Mouse (Mus musculus) erythroblast, embryonic 14.5 days (primary cell): Measurements from ENCODE around the gene Tsc2. TPM values are rescaled to one million over a fixed set of nuclear protein-coding genes. Genes with fewer than 3 reads are reported as not detected.

Experiments used
- H3K27me3 ChIP-seq: 2 replicates; pipeline ENCODE4 v1.6.1; 2012; ENCODE audit warnings: inconsistent platforms; ENCODE audit not compliant: control insufficient read depth
- H3K36me3 ChIP-seq: 2 replicates; pipeline ENCODE4 v1.6.1; 2012; ENCODE audit warnings: mild to moderate bottlenecking, inconsistent platforms; ENCODE audit not compliant: control insufficient read depth
- H3K4me1 ChIP-seq: 2 replicates; pipeline ENCODE4 v1.6.1; 2012; ENCODE audit warnings: inconsistent platforms; ENCODE audit not compliant: control insufficient read depth
- H3K4me3 ChIP-seq: replicated peaks from 2 replicates; pipeline ENCODE3; 2012; ENCODE audit warnings: moderate library complexity, mild to moderate bottlenecking, inconsistent platforms
- H3K9me3 ChIP-seq: 2 replicates; pipeline ENCODE4 v1.6.1; 2012; ENCODE audit warnings: low read length, inconsistent platforms, mixed read lengths; ENCODE audit not compliant: control insufficient read depth
- GATA1 ChIP-seq: IDR thresholded peaks from 2 replicates; pipeline ENCODE4 v1.6.1; 2012; ENCODE audit warnings: low read length, inconsistent platforms, mixed read lengths
- TAL1 ChIP-seq: IDR thresholded peaks from 3 replicates; pipeline ENCODE4 v1.6.1; 2012; ENCODE audit warnings: low read length, inconsistent platforms, mixed read lengths
- polyA plus RNA-seq: library from polyadenylated mRNA; stranded (reverse); fragments of >175 nt; gene quantifications from 2 replicates; pipeline ENCODE4 v1.2.3, GENCODE M21; 2012

The Tsc2 gene
- polyA plus RNA-seq, 1 experiment: 4.0 TPM

DNA sequence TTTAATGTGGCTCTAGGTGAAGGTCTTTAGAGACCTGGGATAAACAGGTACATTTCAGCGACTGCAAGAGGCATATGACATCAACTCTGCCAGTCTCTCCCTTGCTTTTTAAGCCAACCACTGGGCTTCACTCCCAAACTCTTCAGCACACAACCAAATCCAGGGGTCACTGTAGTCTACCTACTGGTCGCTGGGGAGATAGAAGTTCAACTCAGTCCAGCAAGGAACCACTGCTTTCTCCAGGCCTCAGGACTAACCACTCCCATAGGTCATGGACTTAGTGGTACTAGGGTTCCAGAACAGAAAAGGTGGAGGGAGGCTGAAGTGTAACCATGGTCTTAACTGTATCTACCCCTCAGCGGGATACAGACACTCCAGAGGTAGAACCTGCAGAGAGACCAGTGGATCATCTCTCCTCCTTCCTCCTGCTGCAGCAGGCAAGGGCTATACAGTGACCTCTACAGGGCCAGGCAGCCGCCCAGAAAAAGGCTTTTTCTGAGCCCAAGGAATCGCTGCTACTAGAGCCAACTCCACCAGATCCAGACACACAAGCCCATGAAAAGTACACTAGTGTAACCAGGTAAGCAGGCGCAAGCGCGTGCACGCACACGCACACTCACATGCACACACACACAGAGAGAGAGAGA lies 16.4 kb upstream of the Tsc2 start:
- TF ChIP-seq GATA1: no peak
- TF ChIP-seq TAL1: no peak
- H3K36me3 ChIP-seq: no peaks in the 10 kb centered on the region
- H3K27me3 ChIP-seq: peaks cover 58% of the 10 kb centered on the region
- no peak overlapping the region for H3K4me3 ChIP-seq
- H3K9me3 ChIP-seq: no peaks in the 10 kb centered on the region
- H3K4me1 ChIP-seq: peaks cover 24% of the 10 kb centered on the region

DNA sequence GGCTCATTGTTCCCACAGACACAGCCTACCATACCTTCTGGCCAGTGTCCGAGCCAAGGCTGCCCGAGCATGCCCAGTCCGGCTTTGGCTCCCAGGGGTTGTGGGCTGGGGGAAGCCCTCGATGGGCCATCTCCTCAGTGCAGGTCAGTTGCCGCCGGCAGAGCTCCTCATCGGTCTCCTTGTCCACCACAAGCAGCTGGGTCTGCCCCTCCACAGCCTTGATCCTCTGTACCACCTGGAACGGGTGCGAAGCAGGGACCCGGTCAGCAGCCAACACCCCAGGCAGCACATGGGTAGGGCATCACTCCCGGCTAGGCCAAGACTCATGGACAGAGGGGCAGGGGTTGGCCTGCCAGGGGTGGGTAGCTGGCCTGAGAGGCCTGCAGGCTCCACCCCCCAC lies 15.1 kb upstream of the Tsc2 start:
- Histone ChIP-seq H3K27me3 (peaks cover 49% of the 10 kb centered on the region), H3K4me1 (peaks cover 24% of the 10 kb centered on the region)
- TF ChIP-seq TAL1 (no peak), GATA1 (no peak)

DNA sequence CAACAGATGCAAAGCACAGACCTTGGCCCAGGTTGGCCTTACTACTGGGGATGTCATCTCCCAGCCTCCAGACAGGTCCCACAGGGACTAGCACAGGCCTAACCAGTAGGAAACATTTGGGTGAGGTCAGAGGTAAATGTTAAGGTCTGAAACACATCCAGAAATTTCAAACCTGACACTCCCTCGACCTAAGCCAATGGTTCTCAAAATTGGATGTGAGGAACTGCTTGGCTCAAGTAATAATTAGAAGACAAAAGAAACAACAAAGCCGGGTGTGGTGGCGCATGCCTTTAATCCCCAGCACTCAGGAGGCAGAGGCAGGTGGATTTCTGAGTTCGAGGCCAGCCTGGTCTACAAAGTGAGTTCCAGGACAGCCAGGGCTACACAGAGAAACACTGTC lies 14.0 kb upstream of the Tsc2 start:
- Histone ChIP-seq H3K4me1 (peaks cover 24% of the 10 kb centered on the region), H3K36me3 (no peaks in the 10 kb centered on the region; the same call in 1 of the 2 replicates), H3K4me3 (no peak overlapping the region), H3K27me3 (peaks cover 39% of the 10 kb centered on the region), H3K9me3 (no peaks in the 10 kb centered on the region)
- TF ChIP-seq TAL1: no peak
- no peak for TF ChIP-seq GATA1

More for the DNA sequence above, 15.1 kb upstream of the Tsc2 start:
- no peaks in the 10 kb centered on the region for H3K36me3 ChIP-seq
- H3K4me3 ChIP-seq: no peak overlapping the region
- H3K9me3 ChIP-seq: no peaks in the 10 kb centered on the region

DNA sequence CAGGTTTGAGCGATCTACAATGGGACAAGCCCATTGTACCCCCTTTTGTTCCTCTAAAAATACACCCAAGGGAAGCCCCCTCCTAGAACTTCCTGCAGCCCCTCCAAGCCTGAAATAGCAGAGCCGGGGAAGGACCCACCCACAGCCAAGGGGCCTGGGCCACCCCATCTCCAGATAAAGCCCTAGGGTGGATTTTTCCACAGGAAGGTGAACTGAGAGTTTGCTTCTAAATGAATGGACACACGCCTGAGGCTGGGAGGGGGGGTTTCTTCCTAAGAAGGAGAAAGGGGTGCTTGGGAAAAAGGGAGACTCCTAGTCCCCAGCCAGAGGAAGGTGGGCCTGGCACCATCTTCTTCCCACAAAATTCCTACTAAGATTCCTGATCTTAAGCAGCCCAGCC lies 13.5 kb upstream of the Tsc2 start:
- Histone ChIP-seq H3K4me1 (peaks cover 24% of the 10 kb centered on the region), H3K4me3 (no peak overlapping the region), H3K36me3 (no peaks in the 10 kb centered on the region; the same call in 1 of the 2 replicates), H3K9me3 (no peaks in the 10 kb centered on the region), H3K27me3 (peaks cover 35% of the 10 kb centered on the region)
- TF ChIP-seq GATA1 (no peak), TAL1 (no peak)

DNA sequence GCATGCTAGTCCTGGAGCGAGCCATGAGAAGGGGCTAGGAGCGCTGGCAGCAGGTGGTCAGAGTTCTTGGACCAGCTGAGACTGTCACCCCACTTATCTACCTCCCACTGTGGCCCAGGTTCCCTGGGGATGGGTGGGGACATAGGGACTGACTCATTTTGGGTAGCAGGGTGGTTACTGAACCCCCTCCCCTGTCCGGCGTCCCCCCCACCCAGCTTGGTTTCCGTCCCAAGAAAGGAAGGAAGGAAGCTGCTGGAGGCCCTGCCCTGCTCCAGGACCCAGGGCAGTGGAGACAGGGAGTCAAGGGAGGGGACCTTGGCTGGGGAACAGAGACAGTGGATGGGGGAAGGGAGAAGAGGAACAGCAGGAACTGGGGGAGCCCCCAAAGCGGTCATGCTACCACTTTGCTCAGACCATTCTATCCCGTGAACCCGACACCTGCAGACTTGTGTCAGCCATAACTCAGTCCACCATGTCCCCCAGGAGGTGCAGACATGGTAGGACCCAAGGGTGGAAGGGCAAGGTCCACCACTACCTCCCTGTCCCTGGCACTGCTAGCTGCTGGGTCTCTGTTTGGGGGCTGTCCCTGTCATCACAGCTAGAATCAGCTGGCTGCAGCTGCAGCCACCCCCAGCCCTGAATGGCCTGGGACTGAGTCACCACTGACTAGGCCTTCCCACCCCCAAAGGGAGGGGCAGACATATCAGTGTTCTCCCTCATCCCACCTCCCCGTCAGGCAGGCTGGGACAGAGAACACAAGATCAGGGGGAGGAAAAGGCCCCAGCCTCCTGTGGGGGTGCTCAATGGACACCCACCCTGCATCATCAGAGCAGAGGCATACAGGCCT lies 12.7 kb upstream of the Tsc2 start:
- H3K4me1 ChIP-seq: peaks cover 23% of the 10 kb centered on the region
- TF ChIP-seq GATA1 (no peak), TAL1 (no peak)
- H3K27me3 ChIP-seq: peaks cover 27% of the 10 kb centered on the region
- H3K36me3 ChIP-seq: no peaks in the 10 kb centered on the region; the same call in 1 of the 2 replicates
- H3K4me3 ChIP-seq: no peak overlapping the region
- no peaks in the 10 kb centered on the region for H3K9me3 ChIP-seq

DNA sequence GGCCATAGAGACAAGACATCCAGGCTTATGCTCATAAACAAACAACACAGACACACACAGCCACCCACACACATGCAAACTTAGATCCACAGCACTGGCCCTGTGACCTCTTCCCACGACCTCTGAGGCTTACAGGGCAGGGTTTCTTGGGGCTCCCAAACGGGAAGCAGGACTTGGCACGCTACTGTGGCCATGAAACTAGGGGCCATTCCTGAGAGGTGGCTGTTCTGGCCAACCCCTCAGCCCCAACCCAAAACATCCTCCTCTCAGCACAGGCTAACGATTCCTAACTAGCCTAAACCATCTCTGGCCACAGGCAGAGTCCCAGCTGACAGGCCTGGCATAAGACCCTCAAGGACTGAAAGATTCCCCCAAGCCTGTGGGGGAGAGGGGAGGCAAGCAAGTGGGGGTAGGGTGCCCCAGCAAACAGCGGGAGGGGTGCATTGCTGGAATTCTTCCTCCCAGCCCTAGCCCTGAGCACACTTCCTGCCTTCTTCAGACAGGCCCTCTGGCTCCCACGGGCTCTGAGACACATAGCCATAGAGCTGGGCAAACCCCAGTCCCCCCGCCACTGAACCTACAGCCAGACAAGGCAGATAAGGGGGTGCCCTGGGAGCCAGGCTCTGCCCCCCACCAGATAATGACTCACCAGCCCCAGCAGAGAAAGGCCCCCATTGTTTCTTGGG lies 11.7 kb upstream of the Tsc2 start:
- Histone ChIP-seq H3K36me3 (no peaks in the 10 kb centered on the region; the same call in 1 of the 2 replicates), H3K9me3 (no peaks in the 10 kb centered on the region), H3K4me3 (no peak overlapping the region), H3K27me3 (peaks cover 17% of the 10 kb centered on the region), H3K4me1 (peaks cover 15% of the 10 kb centered on the region)
- TF ChIP-seq TAL1 (no peak), GATA1 (no peak)

DNA sequence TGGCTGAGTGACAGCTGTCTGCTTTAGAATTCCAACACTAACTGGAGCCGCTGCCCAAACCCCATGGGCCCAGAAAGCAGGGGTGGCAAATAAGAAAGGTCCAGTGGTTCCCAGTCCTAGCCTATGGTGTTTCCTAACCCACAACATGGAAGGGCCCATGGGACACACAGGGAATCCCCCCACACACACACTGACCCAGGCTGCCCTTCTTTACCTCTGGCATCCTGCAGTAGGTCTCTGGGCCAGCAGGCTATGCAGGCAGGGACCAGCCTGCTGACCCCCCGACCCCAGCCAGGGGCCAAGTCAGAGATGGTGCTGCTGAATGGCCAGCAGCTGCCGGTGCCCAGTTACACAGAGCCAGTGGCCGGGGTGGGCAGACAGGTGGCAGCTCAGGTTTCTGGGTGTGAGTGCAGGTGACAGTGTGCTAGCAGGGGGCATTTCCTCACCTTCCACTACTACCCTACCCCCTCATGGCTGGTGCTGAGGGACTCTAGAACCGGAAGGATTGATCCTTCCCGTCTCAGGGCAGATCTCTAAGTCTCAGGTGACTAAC lies 10.4 kb upstream of the Tsc2 start:
- TF ChIP-seq GATA1 (no peak), TAL1 (no peak)
- H3K27me3 ChIP-seq: peaks cover 6% of the 10 kb centered on the region
- H3K4me3 ChIP-seq: no peak overlapping the region
- H3K9me3 ChIP-seq: no peaks in the 10 kb centered on the region
- H3K4me1 ChIP-seq: peaks cover 6% of the 10 kb centered on the region
- H3K36me3 ChIP-seq: no peaks in the 10 kb centered on the region; the same call in 1 of the 2 replicates

DNA sequence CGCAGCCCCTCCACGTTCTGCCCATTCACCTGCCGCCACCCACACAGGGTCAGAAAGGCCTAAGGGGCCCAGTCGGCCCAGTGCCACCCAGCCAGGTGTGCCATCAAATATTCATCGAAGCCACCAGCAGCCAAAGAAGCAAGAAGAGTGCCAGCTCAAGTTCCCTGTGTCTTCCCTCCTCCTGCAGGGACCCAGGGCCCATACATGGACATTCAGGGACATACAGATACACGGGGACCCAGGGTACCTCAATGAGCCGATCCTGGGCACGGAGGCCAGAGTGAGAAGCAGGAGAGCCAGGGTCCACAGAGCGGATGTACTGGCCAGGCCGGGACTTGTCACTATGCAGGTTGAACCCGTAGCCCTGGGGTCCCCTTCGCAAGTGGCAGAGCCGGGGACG lies 9.5 kb upstream of the Tsc2 start:
- Histone ChIP-seq H3K4me3 (no peak overlapping the region), H3K4me1 (peaks cover 11% of the 10 kb centered on the region), H3K9me3 (no peaks in the 10 kb centered on the region), H3K36me3 (no peaks in the 10 kb centered on the region; the same call in 1 of the 2 replicates), H3K27me3 (no peaks in the 10 kb centered on the region)
- TF ChIP-seq GATA1: no peak
- TF ChIP-seq TAL1: no peak
